Mouse (Mus musculus) cerebellum, postnatal 14 days (tissue): ENCODE measurements at regions not wholly inside any gene's neighbourhood (a gene's known extent, or its start where the extent isn't known, plus 50 kb on each side); places are given as distances from the start of the nearest gene placed in this dataset.

Experiments
- DNase-seq, 2 experiments: peaks; one replicate each; pipeline ENCODE4 v3.0.0; 2021; ENCODE audit warnings: mixed read lengths in 2 of 2

DNA sequence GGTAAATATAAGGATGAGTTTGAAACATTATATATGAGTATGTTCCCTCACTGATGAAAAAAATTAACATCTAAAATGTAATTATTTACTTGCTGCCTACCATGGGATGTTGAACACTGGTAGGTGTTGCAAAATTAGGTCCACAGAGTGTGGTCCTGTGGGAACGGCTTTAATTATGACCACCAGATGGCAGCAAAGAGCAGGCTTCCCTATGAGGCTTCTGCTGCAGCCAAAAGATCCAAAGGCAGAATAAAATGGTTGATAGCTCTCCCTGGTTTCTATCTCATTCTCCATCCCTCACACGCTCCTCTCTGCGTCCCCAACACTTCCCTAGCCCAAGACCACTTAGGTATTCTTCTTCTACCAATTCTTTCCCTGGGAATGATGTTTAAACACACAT lies 54.6 kb upstream of the Cit start:
- DNase-seq = peak; percentile 83 to 86
